Mouse (Mus musculus) liver, embryonic 14.5 days (tissue): Measurements from ENCODE around the gene Kdm2b.

ENCODE experiments used
- CTCF ChIP-seq: IDR thresholded peaks from 2 replicates; pipeline ENCODE4 v1.5.1; 2016; ENCODE audit warnings: antibody characterized with exemption, low read depth, control low read depth
- EP300 ChIP-seq: IDR thresholded peaks from 2 replicates; pipeline ENCODE4 v1.6.1; 2016; ENCODE audit warnings: antibody characterized with exemption, low read depth

DNA sequence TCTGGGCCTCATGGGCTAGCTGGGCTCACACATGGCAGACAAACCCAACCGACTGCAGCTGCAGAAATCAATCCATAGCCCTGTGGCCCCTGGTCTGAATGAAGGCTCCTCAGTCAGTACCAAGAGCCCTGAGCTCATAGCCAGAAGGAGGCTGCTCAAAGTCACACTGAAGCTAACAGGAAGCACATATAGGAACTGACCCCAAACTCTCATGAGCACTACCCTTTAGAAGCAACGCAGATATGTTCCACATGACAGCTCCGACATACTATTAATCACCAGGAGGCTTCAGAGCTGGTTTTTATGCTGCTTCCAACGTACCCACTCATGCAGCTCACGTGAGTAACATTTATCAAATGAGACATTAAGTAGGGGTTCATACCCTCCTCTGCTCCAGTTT, 19.6 kb downstream of the Kdm2b start:
- no peak for TF ChIP-seq CTCF
- no peak for TF ChIP-seq EP300
